Mouse (Mus musculus) heart, adult 2 months (tissue): ENCODE data around the gene Daam1. TPM values are rescaled to one million over a fixed set of nuclear protein-coding genes. Genes with fewer than 3 reads are reported as not detected.

Source experiments
- DNase-seq, 2 experiments: peaks; one replicate each; pipeline ENCODE4 v3.0.0; 2021
- H3K27ac ChIP-seq: fragments of 200-600 bp; 2 replicates; pipeline ENCODE4 v1.8.1; 2022
- H3K27me3 ChIP-seq: fragments of 200-500 bp; 2 replicates; pipeline ENCODE4 v1.6.1; 2012; ENCODE audit warnings: mild to moderate bottlenecking, low read length, inconsistent platforms, mixed read lengths; ENCODE audit not compliant: control insufficient read depth, insufficient read depth
- H3K36me3 ChIP-seq: fragments of 200-500 bp; 2 replicates; pipeline ENCODE4 v1.6.1; 2012; ENCODE audit warnings: low read length, inconsistent platforms; ENCODE audit not compliant: control insufficient read depth, insufficient read depth
- H3K4me1 ChIP-seq: fragments of 200-500 bp; 2 replicates; pipeline ENCODE4 v1.6.1; 2011; ENCODE audit warnings: low read length; ENCODE audit not compliant: control insufficient read depth, insufficient read depth
- H3K4me3 ChIP-seq: fragments of 200-600 bp; 2 replicates; pipeline ENCODE4 v1.8.1; 2022
- H3K79me2 ChIP-seq: fragments of 200-500 bp; replicated peaks from 2 replicates; pipeline ENCODE4 v1.6.1; 2012; ENCODE audit warnings: mild to moderate bottlenecking, inconsistent platforms, low read length, moderate library complexity, mixed read lengths; ENCODE audit not compliant: control insufficient read depth, insufficient read depth
- H3K9ac ChIP-seq: fragments of 200-500 bp; 2 replicates; pipeline ENCODE4 v1.6.1; 2012; ENCODE audit warnings: low read depth, mild to moderate bottlenecking, control low read depth, inconsistent platforms, low read length, mixed read lengths
- CTCF ChIP-seq: fragments of 200-600 bp; IDR thresholded peaks from 2 replicates; pipeline ENCODE4 v1.8.1; 2022; ENCODE audit warnings: antibody characterized with exemption, mild to moderate bottlenecking, moderate library complexity
- EP300 ChIP-seq: fragments of 200-500 bp; IDR thresholded peaks from 2 replicates; pipeline ENCODE4 v1.6.1; 2011; ENCODE audit warnings: low read depth, low read length, control low read depth; ENCODE audit not compliant: insufficient read depth
- POLR2A ChIP-seq: fragments of 200-500 bp; IDR thresholded peaks from 2 replicates; pipeline ENCODE4 v1.6.1; 2011; ENCODE audit warnings: mild to moderate bottlenecking, low read depth, low read length, control low read depth; ENCODE audit not compliant: insufficient read depth
- WGBS: fragments of 180-500 bp; shearing (Covaris S2); methylation state at CpG from one replicate; pipeline ENCODE4 v1.1.7; 2018; 5-methylcytosine and 5-hydroxymethylcytosine counted together
- intact Hi-C: fragments of 180-260 bp; cut with DNase I; formaldehyde crosslinking; loops from one replicate; pipeline ENCODE4 v1.15.1; 2025
- polyA plus RNA-seq: library from polyadenylated mRNA; depleted of rRNA; stranded (reverse); fragments of >200 nt; gene quantifications from 2 replicates; pipeline ENCODE4 v1.2.3, GENCODE M21; 2012
- total RNA-seq, 2 experiments: library from RNA; stranded (reverse); gene quantifications; 2 replicates each; pipeline ENCODE4 v1.2.3; 2021

The Daam1 gene
- total and polyA plus RNA-seq, 3 experiments, result 13.1 to 77.6 (median 67.2) TPM

DNA sequence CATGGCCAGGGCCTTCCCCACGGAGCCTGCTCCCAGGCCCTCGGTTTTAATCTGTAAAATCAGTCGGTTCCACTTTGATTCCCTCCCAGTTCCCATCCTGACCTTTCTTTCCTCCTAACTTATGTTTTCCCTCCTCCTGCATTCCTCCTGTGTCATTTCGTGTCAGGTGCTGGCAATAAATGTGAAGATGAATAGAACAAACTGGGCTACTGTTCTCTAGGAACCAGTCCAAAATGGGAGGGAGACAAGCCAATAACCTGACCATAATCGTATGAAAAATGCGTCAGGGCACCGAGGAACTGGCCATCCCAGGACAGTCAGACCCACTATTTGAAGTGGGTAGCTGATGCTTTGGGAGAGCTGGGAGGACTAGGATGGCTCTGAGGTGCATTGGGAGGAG lies 79.4 kb downstream of the Daam1 start:
- WGBS, result 41% methylated on average over 7 of the region's 7 CpGs
- intact Hi-C loops, result no loop called here
- H3K4me1 ChIP-seq, result peaks cover 20% of the 10 kb centered on the region

DNA sequence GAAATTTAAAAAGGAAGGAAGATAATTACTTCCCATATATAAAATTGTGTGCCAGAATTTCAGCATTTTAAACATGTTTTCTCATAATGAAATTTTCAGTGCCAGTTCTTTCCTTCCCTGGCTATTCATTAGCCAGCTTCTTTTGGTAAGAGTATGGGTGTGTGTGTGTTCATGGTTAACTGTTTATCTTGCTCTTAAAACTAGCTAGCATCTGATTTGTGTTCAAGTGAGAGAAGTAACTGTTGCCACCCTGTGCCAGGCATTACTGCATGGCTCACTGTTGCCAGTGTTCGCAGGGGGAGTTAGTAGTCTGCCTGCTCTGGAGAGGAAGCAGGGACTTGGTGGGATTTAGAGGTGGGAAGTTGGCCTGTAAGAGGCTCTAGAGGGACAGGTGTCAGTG lies 81.4 kb downstream of the Daam1 start:
- DNase-seq, result no peak
- no peaks in the 10 kb centered on the region for H3K27me3 ChIP-seq
- H3K4me3 ChIP-seq, result no peak overlapping the region
- H3K36me3 ChIP-seq, result peaks cover 18% of the 10 kb centered on the region
- no peak overlapping the region for H3K9ac ChIP-seq
- H3K27ac ChIP-seq, result no peak overlapping the region
- peaks cover 11% of the 10 kb centered on the region for H3K4me1 ChIP-seq
- H3K79me2 ChIP-seq, result peaks cover 2% of the 10 kb centered on the region; the same call in 1 of the 2 replicates
- intact Hi-C loops, result no loop called here
- WGBS, result 72% methylated on average over 1 of the region's 1 CpGs
- TF ChIP-seq EP300 (no peak), CTCF (no peak), POLR2A (no peak)

More for the DNA sequence above, 79.4 kb downstream of the Daam1 start:
- no peak for DNase-seq
- Histone ChIP-seq H3K36me3 (peaks cover 22% of the 10 kb centered on the region), H3K9ac (no peak overlapping the region), H3K79me2 (peaks cover 2% of the 10 kb centered on the region; the same call in 1 of the 2 replicates), H3K27ac (no peak overlapping the region), H3K4me3 (no peak overlapping the region), H3K27me3 (no peaks in the 10 kb centered on the region)
- TF ChIP-seq EP300 (no peak), POLR2A (no peak)

DNA sequence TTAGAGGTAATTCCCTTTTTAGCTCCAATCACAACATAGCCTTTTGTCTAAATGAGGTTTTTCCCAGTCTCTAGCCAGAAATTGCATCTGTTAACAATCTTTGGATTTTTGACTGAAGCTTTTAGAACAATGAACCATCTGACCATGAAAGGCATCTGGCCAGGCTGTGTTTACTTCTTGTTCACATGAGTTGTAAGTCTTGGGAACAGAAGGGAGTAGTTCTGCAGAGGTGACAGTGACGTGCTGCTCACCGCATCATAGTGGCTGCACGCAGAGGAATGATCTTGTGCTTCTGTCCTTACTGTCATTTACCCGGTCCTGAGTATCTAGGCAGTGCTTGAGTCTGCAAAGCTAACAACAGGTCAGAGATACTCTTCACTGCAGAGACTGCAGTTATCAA lies 88.3 kb downstream of the Daam1 start:
- no peak overlapping the region for H3K4me3 ChIP-seq
- DNase-seq, result no peak
- TF ChIP-seq EP300, result no peak
- no peak for TF ChIP-seq CTCF
- no peak for TF ChIP-seq POLR2A
- peaks cover 10% of the 10 kb centered on the region for H3K4me1 ChIP-seq
- no peak overlapping the region for H3K27ac ChIP-seq
- WGBS, result 27% methylated on average over 4 of the region's 4 CpGs
- H3K9ac ChIP-seq, result no peak overlapping the region
- no peaks in the 10 kb centered on the region for H3K27me3 ChIP-seq
- intact Hi-C loops, result no loop called here
- H3K36me3 ChIP-seq, result peaks cover 3% of the 10 kb centered on the region
- 0 out of 2 replicates have a peak, but pooled peaks cover 2% of the 10 kb centered on the region for H3K79me2 ChIP-seq

DNA sequence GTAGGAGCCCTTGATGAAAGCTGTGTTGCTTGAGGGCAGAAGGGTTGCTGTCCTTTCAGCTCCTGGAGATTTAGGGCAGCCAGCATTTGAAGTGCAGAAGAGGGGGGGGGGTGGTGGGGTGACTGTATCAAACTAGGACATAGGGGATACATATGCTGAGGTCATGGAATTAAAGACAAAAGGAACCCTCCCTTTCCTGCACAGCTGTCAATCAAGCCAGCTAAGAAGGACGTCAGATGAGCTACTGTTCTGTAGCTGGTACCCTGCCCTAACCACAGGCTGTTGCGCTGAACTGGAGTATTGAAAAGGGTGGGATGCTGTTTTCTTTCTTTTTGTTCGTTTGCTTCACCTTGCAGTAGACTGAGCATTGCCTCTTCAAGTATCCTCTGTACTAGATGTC lies 89.1 kb downstream of the Daam1 start:
- Histone ChIP-seq H3K36me3 (peaks cover 3% of the 10 kb centered on the region), H3K27me3 (no peaks in the 10 kb centered on the region), H3K9ac (no peak overlapping the region), H3K4me1 (peaks cover 10% of the 10 kb centered on the region), H3K27ac (no peak overlapping the region), H3K79me2 (peaks cover 3% of the 10 kb centered on the region; the same call in 1 of the 2 replicates), H3K4me3 (no peak overlapping the region)
- intact Hi-C loops, result no loop called here
- DNase-seq, result no peak
- TF ChIP-seq POLR2A (no peak), CTCF (no peak), EP300 (no peak)
- 56% methylated on average over 3 of the region's 3 CpGs for WGBS

DNA sequence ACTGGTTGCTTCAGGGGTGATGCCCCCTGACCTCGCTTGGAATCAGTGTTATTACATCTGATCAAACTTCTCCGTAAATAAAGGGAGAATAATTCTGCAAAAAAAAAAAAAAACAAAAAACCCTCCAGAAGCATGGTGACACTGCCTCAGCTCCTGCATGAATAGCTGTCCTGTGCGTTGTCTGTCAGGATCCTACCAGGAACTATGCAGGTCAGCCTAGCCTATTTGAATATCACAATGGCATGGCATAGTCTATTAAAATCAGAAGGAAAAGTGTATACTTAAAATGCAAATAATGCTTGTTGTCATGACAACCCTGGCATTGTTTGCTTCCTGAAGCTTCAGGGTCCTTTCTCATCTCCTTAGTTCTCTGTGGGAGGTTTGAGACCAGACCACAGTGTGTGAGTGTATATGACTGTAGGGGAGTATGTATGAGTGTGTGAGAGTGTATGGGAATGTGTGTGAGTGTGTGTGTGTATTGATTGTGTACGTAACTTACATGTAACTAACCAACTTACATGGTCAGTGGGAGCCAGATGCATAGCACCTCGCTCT lies 92.0 kb downstream of the Daam1 start:
- 87% methylated on average over 5 of the region's 5 CpGs for WGBS
- no peak overlapping the region for H3K27ac ChIP-seq
- H3K79me2 ChIP-seq, result peaks cover 6% of the 10 kb centered on the region; the same call in 1 of the 2 replicates
- H3K4me1 ChIP-seq, result peaks cover 18% of the 10 kb centered on the region
- no peak overlapping the region for H3K4me3 ChIP-seq
- no peak for DNase-seq
- TF ChIP-seq EP300, result no peak
- no peak for TF ChIP-seq CTCF
- TF ChIP-seq POLR2A, result no peak
- no peaks in the 10 kb centered on the region for H3K27me3 ChIP-seq
- peaks cover 3% of the 10 kb centered on the region for H3K36me3 ChIP-seq
- no peak overlapping the region for H3K9ac ChIP-seq
- intact Hi-C loops, result no loop called here

DNA sequence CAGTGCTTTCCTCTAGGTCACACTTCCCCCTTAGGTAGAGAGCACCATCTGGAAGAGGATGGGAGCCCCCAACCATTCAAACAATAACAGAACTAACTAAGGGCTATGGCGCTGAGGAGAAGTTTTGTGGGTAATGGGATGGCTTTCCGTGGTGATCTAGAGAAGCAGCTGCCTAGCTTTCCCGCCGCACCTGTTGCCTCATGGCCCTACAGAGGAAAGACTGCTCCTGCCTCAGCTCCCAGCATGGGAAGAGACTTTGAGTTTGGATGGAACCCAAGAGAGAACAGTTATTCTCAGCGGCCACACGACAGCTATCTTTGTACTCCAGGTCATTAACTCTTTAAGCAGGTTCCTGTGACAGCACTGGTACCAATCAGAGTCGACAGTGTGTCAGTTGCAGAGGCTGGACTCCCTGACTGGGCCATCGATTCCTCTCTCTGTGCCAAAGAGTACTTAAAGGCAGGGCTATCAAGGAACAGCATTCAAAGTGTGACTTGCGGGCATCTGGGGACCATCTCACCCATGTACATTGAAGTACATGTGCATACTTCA lies 94.2 kb downstream of the Daam1 start:
- peaks cover 9% of the 10 kb centered on the region for H3K4me1 ChIP-seq

More for the DNA sequence above, 94.2 kb downstream of the Daam1 start:
- DNase-seq, result no peak
- Histone ChIP-seq H3K27ac (no peak overlapping the region), H3K4me3 (no peak overlapping the region), H3K36me3 (no peaks in the 10 kb centered on the region; the same call in 1 of the 2 replicates), H3K9ac (no peak overlapping the region), H3K79me2 (peaks cover 6% of the 10 kb centered on the region; the same call in 1 of the 2 replicates), H3K27me3 (no peaks in the 10 kb centered on the region)
- 69% methylated on average over 9 of the region's 9 CpGs for WGBS
- no peak for TF ChIP-seq EP300
- TF ChIP-seq CTCF, result no peak
- TF ChIP-seq POLR2A, result no peak
- intact Hi-C loops, result no loop called here
